Mouse (Mus musculus) left cerebral cortex, adult 8-10 months (tissue): ENCODE measurements around the gene Atad3a. TPM values are rescaled to one million over a fixed set of nuclear protein-coding genes. Genes with fewer than 3 reads are reported as not detected.

Experiments
- DNase-seq, 2 experiments: peaks; one replicate each; pipeline ENCODE4 v3.0.0; 2022; ENCODE audit warnings: low spot score in 2 of 2
- microRNA-seq, 2 experiments: library from miRNA; unstranded; fragments of <30 nt; microRNA quantifications; one replicate each; pipeline ENCODE4 v1.2.0; 2022
- total RNA-seq, 4 experiments: library from RNA; stranded (reverse); gene quantifications; 2 replicates each; pipeline ENCODE4 v1.2.4; 2022

Gene Atad3a
- total RNA-seq, 4 experiments from 2014 or later = 41.3 to 55.7 (median 51.1) TPM

DNA sequence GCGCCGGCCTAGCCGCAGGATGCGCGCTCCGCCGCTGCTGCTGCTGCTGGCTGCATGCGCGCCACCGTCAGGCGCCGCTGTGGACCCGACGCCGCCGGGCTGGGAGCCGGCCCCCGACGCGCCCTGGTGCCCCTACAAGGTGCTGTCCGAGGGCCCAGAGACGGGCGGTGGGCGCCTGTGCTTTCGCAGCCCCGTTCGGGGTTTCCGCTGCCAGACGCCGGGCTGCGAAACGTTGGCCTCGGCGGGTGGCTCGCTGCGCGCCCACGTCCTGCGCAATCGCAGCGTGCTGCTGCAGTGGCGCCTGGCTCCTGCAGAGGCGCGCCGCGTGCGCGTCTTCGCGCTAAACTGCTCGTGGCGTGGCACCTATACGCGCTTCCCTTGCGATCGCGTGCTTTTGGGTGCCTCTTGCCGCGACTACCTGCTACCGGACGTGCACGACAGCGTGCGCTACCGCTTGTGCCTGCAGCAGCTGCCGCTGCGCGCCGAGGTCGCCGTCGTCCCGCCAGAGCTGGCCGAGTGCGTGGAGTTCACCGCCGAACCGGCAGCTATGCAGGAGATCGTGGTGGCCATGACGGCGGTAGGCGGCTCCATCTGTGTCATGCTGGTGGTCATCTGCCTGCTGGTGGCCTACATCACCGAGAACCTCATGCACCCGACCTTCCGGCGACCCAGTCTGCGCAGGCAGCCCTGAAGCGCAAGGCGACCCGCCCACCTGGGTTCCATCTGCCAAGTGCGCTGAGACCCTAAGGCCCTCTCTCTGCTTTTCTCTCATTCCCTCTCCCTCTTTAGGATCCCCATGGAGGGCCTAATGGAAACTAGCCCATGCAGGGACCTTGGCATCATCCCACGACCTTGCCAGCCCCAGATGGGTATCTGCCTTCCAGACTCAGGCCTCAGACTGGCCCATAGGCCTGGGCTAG is 66.2 kb downstream of the Atad3a start:
- DNase-seq = peak; percentile 71 to 82

DNA sequence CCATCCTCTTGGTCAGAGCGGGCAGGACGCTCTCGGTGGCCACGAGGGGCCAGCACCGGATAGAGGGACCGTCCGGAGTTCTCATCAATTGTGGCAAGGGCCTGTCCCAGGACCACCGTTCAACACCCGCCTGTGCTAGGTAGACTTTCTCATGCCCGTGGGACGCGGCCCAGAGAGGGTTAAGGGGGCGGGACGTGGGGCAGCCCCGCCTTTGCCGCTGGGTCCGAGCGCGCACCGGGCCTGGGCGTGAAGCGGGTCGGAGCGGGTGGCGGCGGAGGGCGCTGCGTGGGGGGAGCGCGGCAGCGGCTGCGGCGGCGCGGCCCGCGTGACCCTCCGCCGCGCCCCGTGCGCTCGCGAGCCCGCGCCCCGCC is 66.8 kb downstream of the Atad3a start, which contains the start of gene Fndc10:
Gene Fndc10, plus strand, starts transcription at position 232 of the 371 bp plus-strand sequence.
- DNase-seq = peak; percentile 63 to 78

DNA sequence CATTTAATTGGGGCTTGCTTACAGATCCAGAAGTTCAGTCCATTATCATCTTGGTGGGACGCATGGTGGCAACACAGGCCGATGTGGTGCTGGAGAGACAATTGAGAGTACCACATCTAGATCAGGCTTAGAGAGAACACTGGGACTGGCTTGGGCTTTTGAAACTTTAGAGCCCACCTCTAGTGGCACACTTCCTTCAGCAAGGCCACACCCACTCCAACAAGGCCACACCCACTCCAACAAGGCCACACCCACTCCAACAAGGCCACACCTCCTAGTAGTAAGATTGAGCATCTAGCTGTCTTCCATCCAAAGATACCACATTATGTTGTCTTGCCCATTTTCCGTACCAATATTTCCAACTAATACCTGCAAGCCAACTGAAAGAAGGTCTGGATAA is 68.5 kb downstream of the Atad3a start:
- no peak for DNase-seq

Small RNA genes within 50 kb of the gene (microRNA-seq; reads per million reads assigned to microRNA genes)
- gene Gm27743 = 0 reads per million in 2 experiments

Other genes starting within 250 kb of the Atad3a start
- gene Nadk, start 198.7 kb downstream of the Atad3a start, total RNA-seq = 10 to 100 TPM; 43.2 to 55.5 (median 52.6) TPM
- gene Slc35e2, start 159.7 kb downstream of the Atad3a start, total RNA-seq = 10 to 100 TPM; 42.9 to 50.6 (median 43.8) TPM
- 10 to 100 TPM; 40.1 to 55.0 (median 47.1) TPM for gene Cdk11b, start 136.2 kb downstream of the Atad3a start, total RNA-seq
- gene Gm10563, start 115.7 kb downstream of the Atad3a start, total RNA-seq = not detected
- 1 to 10 TPM in 3 of 4 experiments, under 1 TPM in 1; 0.99 to 2.8 (median 2.1) TPM for gene Mmp23, start 107.7 kb downstream of the Atad3a start, total RNA-seq
- gene Mib2, start 91.9 kb downstream of the Atad3a start, total RNA-seq = 100 to 1,000 TPM; 108 to 124 (median 117) TPM
- 10 to 100 TPM; 31.6 to 37.7 (median 34.7) TPM for gene Fndc10, start 66.8 kb downstream of the Atad3a start, total RNA-seq
- gene Ssu72, start 56.3 kb downstream of the Atad3a start, total RNA-seq = 100 to 1,000 TPM in 2 of 4 experiments, 10 to 100 TPM in 2; 91.0 to 111 (median 98.8) TPM
- gene Tmem240, start 26.3 kb downstream of the Atad3a start, total RNA-seq = 10 to 100 TPM; 43.9 to 53.3 (median 48.9) TPM
- 10 to 100 TPM; 14.0 to 14.9 (median 14.4) TPM for gene Vwa1, start 13.6 kb upstream of the Atad3a start, total RNA-seq
- 10 to 100 TPM; 35.4 to 43.6 (median 36.6) TPM for gene Tmem88b, start 24.8 kb upstream of the Atad3a start, total RNA-seq
- under 1 TPM in 1 of 4 experiments, not detected in 3; 0.35 TPM for gene Ankrd65, start 29.3 kb upstream of the Atad3a start, total RNA-seq
- 10 to 100 TPM; 75.3 to 87.1 (median 84.7) TPM for gene Mrpl20, start 41.8 kb upstream of the Atad3a start, total RNA-seq
- 10 to 100 TPM; 54.7 to 60.9 (median 57.6) TPM for gene Ccnl2, start 51.4 kb upstream of the Atad3a start, total RNA-seq
- gene Aurkaip1, start 70.2 kb upstream of the Atad3a start, total RNA-seq = 100 to 1,000 TPM; 101 to 109 (median 102) TPM
- 10 to 100 TPM in 1 of 4 experiments, 1 to 10 TPM in 3; 8.9 to 10.3 (median 9.3) TPM for gene Mxra8, start 78.6 kb upstream of the Atad3a start, total RNA-seq
- 10 to 100 TPM; 81.1 to 86.5 (median 81.4) TPM for gene Dvl1, start 86.3 kb upstream of the Atad3a start, total RNA-seq
- under 1 TPM in 2 of 4 experiments, not detected in 2; 0.30 to 0.39 TPM for gene Tas1r3, start 102.3 kb upstream of the Atad3a start, total RNA-seq
- gene Cptp, start 108.3 kb upstream of the Atad3a start, total RNA-seq = 10 to 100 TPM; 30.1 to 48.4 (median 33.7) TPM
- gene Ints11, start 108.5 kb upstream of the Atad3a start, total RNA-seq = 10 to 100 TPM; 26.8 to 32.6 (median 30.0) TPM
- 10 to 100 TPM; 49.0 to 65.6 (median 58.5) TPM for gene Pusl1, start 130.7 kb upstream of the Atad3a start, total RNA-seq
- gene Acap3, start 130.7 kb upstream of the Atad3a start, total RNA-seq = 100 to 1,000 TPM; 108 to 128 (median 122) TPM
- gene Ube2j2, start 182.7 kb upstream of the Atad3a start, total RNA-seq = 10 to 100 TPM; 57.7 to 67.6 (median 65.2) TPM
- gene C1qtnf12, start 201.2 kb upstream of the Atad3a start, total RNA-seq = 10 to 100 TPM; 16.0 to 26.1 (median 23.8) TPM
- 10 to 100 TPM in 2 of 4 experiments, 1 to 10 TPM in 2; 9.3 to 12.6 (median 10.5) TPM for gene B3galt6, start 231.6 kb upstream of the Atad3a start, total RNA-seq
- 100 to 1,000 TPM; 206 to 235 (median 221) TPM for gene Sdf4, start 231.8 kb upstream of the Atad3a start, total RNA-seq